Mouse (Mus musculus) embryo, embryonic 11 days (tissue): ENCODE data around the gene Qars.

ENCODE experiments used
- DNase-seq: peaks from one replicate; pipeline ENCODE4 v3.0.0-alpha.2; 2015

The Qars gene

GRCm38 (mm10) chr9:108488403-108488802, 19.1 kb upstream of the Qars start:
- DNase-seq: no peak

DNA sequence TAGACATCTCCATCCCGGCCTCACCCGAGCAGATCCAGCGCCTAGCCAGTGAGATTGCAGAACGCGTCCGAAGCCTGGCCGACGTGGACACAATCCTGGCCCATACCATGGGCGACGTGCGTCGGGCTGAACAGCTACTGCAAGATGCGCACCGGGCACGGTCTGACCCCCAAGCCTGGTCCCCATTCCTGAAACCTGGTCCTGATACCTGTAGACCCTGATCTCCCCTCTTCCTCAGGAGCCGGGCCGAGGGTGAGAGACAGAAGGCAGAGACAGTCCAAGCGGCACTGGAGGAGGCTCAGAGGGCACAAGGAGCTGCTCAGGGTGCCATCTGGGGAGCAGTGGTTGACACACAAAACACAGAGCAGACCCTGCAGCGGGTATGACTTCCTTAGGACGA, 18.3 kb upstream of the Qars start:
- no peak for DNase-seq

- no peak for DNase-seq
Measured at GRCm38 (mm10) chr9:108489702-108490558, 17.6 kb upstream of the Qars start.

- DNase-seq: peak; percentile 98
Measured at GRCm38 (mm10) chr9:108490559-108491285, 16.8 kb upstream of the Qars start, which contains the start of gene Usp19. Usp19 (plus strand) TSS chr9:108490602.

DNA sequence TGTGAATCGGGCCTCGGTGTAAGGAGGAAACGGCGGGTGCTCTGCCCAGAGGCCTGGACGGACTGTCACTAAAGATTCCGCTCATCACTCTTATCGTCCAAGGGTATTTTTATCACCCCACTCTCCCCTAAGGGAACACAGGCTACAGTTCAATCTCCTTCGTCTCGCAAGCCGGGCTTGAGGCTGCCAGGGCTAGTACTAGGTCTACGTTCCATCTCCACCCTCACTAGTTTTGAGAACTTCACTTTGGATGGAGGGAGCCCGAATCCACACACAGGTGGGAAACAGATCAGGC, 16.3 kb upstream of the Qars start:
- DNase-seq: no peak

DNA sequence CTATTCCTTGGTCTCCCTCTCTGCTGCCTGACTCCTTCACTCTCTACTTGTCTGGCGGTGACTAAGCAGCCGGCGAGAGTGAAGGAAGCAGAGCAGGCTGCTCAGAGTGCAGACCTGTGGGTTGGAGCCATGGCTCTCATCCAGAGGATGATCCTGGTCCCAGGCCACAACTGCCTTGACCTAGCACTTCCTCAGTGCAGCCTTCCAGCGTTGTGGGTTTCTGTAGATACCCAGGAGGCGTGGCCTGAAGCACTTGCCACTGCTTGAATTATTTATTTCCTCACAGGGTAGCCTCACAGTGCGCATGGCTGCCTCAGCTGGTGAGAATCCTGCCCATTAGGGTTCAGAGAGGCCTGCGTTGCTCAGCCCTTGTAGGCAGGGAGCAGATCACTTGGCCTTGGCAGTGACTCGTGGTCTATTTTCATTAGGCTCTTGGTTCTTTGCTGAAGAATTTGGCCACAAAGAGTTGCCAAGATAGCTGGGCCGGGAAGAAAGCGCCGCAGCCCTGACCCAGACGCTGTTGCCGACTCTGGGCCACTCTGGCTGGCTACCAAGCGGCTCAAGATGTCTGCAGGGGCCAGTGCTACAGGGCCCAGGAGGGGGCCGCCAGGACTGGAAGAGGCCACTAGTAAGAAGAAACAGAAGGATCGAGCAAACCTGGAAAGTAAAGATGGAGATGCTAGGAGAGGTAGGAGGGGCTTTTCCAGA, 15.3 kb upstream of the Qars start:
- no peak for DNase-seq

DNA sequence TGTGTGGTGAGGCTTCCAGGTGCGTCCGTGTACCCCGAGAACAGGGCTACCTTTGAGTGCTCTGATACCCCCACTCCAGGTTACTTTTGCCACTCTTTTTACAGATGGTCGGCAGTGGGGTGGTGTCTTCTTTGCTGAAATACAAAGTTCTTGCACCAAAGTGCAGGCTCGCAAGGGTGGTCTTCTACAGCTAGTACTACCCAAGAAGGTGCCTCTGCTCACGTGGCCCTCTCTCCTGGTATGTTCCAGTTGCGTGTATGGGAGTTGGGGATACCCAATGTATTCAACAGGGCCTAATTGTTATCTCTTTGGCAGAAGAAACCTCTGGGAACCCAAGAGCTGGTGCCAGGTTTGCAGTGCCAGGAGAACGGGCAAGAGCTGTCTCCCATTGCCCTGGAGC, 14.3 kb upstream of the Qars start:
- DNase-seq: no peak

DNA sequence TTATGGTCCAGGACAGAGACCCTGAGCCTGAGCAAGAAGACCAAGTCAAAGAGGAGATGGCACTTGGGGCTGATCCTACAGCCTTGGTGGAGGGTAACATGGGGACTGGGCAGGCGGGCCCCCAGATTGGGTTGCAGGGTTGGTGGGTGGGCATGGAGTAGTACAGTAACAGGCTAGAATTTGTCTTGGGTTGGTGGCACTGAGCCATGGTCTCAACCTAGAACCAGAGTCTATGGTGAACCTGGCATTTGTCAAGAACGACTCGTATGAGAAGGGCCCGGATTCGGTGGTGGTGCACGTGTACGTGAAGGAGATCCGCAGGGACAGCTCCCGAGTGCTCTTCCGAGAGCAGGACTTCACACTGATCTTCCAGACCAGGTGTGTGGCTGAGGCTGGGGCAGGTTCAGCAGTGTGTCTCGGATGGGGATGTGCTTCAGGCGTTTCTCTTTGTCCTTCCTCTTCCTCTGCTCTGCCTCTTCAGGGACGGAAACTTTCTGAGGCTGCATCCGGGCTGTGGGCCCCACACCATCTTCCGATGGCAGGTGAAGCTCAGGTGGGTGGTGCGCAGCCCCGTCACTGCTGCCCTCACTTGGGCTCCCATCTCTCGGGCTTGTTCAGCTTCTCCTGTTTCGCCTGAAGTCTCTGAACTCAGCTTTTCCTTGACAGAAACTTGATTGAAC, 13.2 kb upstream of the Qars start:
- DNase-seq: no peak

DNA sequence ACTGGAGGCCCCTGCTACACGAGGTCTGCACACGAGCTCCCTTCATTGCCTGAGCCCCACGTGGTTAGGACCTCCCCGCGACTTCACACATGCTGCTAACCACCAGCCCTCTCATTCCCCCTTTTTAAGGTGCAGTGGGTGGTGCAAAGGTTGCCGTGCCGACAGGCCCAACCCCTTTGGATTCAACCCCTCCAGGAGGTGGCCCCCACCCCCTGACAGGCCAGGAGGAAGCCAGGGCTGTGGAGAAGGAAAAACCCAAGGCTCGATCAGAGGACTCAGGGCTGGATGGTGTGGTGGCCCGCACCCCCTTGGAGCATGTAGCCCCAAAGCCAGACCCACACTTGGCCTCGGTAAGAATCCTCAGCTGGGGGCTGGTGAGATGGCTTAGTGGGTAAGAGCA, 12.6 kb upstream of the Qars start:
- DNase-seq: no peak

GRCm38 (mm10) chr9:108499231-108499630, 8.3 kb upstream of the Qars start:
- DNase-seq: no peak

GRCm38 (mm10) chr9:108499943-108500342, 7.6 kb upstream of the Qars start:
- DNase-seq: no peak

DNA sequence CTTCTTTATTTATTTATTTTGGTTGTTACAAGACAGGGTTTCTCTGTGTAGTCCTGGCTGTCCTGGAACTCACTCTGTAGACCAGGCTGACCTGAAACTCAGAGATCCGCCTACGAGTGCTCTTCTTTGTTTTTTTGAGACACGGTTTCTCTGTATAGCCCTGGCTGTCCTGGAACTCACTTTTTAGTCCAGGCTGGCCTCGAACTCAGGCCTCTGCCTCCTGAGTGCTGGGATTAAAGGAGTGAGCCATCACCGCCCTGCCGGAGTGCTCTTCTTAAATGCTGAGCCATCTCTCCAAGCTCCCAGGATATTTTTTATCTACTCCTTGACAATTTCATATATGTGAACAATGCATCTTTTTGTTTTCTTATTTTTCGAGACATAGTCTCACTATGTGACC, 605 bp upstream of the Qars start:
- no peak for DNase-seq

DNA sequence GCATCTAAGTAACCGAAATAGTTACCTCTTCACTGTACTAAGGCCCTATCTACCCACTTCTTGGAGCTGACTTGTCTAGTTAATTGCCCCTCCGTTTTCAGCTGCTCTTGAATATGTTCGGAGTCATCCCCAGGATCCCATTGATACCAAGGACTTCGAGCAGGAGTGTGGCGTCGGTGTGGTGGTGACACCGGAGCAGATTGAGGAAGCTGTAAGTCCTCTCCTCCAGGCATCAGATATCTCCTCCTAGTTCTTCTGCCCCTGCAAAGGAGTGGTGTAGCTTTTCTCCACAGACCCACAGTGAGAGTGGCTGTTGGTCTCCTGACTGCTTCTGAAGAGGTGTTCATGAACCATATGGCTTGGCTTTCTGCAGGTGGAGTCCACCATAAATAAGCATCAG, 1.3 kb downstream of the Qars start:
- no peak for DNase-seq

DNA sequence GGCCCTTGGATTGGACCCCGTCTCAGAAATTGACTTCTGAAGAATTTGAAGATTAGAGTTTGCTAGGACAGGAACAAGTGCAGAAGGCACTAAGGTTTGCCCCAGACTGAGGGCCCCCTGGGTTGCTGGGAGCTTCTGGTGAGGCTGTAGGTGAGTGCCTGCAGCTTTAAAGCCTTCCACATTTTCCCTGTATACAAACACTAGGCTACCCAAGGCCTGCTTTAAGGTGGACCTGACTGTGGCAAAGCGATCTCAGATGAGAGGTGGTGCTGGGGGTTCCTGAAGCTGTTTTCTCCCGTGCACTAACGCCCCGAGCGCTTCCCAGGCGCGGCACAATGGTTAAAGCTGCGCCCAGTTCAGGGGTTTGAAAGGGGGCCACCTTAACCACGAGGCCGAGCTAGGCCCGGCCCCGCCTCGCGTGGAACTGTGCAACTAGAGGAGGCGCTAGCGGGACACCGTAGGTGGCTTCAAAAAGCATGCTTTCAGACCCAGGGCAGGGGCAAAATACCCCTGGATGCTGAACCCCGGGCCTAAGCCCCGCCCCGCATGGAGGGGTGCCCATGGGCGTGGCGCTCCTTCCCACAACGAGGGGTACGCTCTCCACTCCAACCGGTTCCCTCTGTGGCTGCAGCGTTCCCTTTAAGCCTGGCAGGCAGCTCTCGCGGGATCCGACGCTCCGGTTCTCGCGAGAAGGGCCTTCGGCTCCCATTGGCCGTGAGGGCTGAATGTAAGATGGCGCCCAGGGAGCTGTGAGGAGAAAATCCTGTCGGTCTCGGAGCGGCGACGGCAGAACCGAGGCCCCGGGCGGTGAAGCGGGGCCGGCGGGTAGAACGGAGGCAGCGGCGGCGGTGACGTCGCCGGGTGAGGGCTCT, 9.1 kb downstream of the Qars start, which contains the start of gene Qrich1:
Gene Qrich1 (plus strand): TSS at position 427 of the 872 bp plus-strand sequence.
- DNase-seq: peak; percentile 100

DNA sequence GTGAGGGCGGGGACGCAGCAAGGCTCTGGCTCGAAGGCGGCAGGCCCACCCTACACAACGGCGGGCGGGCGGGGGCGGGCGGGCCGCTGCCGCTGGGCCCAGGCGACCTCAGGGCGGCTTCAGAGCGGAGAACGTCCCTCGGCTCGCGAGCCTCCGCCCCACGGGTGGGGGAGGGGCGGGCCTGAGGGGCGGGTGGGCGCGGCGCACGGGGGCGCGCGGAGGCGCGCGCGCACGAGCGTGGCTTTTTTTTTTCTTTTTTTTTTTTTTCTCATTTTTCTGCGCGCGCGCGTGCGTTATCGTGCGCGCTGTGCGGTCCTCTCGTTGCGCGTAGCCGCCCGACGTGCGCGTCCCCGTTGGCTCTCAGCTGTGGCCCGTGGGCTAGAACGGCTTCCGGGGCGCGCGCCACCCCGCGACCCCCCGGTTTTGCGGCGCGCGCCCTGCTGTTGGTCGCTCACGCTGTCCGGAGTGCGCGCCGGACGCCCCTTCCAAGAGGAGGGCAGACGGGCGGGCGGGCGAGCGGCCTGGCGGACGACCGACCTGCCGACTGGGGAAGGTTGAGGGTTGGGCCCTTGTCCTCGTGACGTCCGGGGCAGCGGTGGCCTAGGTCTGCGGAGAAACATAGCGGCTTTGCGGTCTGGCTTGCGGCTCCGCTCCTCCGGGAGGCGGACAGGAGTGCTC, 9.9 kb downstream of the Qars start:
- DNase-seq: peak; percentile 95

GRCm38 (mm10) chr9:108517931-108518332, 10.4 kb downstream of the Qars start:
- peak; percentile 73 for DNase-seq

DNA sequence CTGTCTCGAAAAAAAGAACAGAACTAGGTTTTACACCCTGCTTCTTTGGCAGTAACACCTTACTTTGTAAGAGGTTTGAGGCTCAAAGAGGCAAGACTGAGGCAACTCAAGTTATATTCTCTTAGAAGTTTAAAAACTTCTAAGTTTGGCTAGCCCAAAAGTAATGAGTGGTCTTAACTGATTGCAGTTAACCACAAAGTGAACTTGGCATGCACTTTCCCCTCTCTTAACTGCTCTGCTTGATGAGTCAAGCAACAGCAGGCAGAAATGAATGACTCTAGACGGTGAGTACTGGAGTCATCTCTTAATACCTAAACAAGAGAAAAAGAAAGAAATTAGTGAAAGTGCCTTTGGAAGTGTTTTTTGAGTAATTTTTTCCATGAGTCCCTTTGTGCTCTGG, 14.1 kb downstream of the Qars start:
- DNase-seq: no peak

- DNase-seq: no peak
Measured at GRCm38 (mm10) chr9:108523341-108523740, 15.8 kb downstream of the Qars start.

GRCm38 (mm10) chr9:108525400-108525799, 17.9 kb downstream of the Qars start:
- no peak for DNase-seq

DNA sequence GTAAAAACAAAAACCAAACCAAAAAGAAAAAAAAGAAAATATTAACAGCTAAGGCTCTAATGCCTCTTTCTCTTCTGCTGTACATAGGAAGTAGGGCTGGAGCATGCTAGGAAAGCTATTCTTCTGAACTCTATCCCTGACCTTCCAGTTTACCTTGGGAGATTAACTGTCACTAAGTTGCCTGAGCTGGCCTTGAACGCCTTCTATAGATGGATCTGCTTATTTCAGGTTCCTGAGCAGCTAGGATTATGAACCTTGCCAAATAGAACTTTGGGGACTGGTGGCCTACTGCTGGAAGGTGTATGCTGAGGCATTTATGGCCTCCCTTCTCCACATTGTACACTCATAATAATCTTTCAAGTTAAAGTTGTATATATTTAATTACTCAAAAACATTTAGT, 23.4 kb downstream of the Qars start:
- no peak for DNase-seq

GRCm38 (mm10) chr9:108531496-108531895, 24.0 kb downstream of the Qars start:
- no peak for DNase-seq

DNA sequence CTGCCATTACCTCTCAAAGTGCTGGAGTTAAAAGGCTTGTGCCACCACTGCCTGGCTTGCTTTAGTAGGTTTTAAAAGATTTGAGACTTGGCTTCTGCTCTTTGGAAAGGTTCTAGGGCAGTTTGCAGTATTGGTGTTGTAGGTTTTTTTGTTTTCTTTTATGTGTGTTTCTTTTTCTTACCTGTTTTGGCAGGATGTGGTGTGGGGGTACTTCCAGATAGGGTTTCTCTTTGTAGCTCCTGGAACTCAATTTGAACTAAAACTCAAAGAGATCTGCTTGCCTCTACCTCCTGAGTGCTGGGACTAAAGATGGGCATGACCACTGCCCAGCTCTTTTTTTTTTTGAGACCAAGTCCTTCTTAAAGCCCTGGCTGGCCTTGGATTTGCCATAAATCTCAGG, 33.3 kb downstream of the Qars start:
- no peak for DNase-seq
